Mouse (Mus musculus): Measurements from ENCODE around the gene Dusp12. TPM values are rescaled to one million over a fixed set of nuclear protein-coding genes. Genes with fewer than 3 reads are reported as not detected.

The Dusp12 gene
- total RNA-seq, 2 experiments from 2014 or later = 4.0 to 4.1 TPM

DNA sequence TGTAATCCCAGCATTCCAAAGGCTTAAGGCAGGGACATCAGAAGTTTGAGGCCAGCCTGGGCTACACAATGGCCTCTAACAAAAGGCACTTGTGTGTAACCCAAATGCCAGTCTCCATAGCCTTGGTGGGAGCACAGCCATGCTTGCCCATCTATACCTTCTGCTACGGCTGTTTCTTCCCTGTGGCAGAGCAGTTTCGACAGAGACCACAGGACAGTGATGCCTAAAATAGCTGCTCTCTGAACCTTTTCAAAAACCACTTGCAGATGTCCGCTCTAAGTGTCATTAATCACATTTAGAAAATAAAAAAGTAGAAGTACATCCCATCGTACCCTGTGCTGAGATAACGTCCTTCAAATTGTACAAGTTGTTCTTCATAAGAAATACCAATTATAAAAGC lies 19.9 kb downstream of the Dusp12 start:
- H3K4me3 ChIP-seq = no peak overlapping the region
- TF ChIP-seq CTCF (IDR thresholded peaks at IDR 0.05) = no peak
- no peak overlapping the region for H3K27ac ChIP-seq

DNA sequence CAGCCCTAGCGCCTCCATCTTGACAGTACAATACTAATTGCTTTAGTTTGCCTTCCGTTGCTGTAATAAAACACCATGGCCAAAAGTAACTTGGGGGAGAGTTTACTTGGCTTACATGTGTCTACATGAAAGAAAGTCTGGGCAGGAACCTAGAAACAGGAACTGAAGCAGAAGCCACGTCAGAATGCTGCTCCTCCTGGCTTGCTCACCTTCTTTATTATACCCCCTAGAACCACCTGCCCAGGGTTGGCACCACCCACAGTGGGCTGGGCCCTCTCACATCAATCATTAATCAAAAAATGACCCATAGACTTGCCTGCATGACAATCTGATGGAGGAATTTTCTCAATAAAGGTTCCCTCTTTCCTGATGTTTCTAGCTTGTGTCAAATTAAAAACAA lies 20.6 kb downstream of the Dusp12 start:
- no peak overlapping the region for H3K4me3 ChIP-seq
- TF ChIP-seq CTCF (IDR thresholded peaks at IDR 0.05) = no peak
- intact Hi-C loops (cut with DNase I) = no loop called here
- DNase-seq = no peak
- no peak overlapping the region for H3K27ac ChIP-seq

More for the DNA sequence above, 19.9 kb downstream of the Dusp12 start:
- no peak for DNase-seq
- intact Hi-C loops (cut with DNase I) = no loop called here

DNA sequence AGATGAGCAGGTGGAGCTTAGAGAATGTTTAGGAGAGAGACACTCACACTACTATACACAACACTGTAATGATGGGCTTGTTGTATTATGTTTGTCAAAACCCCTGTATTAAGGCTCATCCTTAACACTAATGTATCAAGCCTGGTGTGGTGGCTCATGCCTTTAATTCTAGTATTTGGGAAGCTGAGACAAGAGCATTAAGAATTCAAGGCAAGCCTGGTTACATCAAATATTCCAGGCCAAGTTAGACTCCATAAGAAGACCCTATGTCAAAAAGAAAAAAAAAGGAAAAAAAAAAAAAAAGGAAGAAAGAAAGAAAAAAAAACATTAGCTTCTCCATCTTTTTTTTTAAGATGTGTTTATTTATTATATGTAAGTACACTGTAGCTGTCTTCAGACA lies 21.1 kb downstream of the Dusp12 start:
- H3K4me3 ChIP-seq = no peak overlapping the region
- TF ChIP-seq CTCF (IDR thresholded peaks at IDR 0.05) = no peak
- DNase-seq = no peak
- H3K27ac ChIP-seq = no peak overlapping the region
- intact Hi-C loops (cut with DNase I) = no loop called here

DNA sequence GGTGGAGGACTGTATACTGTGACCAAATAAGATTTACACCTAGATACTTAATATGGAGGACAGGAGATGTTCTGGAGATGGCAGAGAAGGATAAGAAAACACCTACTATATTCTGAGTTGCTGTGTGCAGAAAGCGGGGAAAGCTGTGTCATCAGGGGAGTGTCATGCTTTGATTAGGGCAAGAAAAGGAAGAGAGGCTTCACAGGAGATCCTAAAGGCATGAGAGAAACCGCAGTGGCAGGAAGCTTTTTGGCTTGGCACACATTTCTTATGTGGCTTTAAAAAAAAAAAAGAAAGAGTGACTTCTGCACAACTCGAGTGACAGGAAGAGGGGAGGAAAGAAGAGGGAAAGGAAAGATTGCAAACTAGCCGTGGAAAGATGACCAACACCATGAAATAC lies 22.3 kb downstream of the Dusp12 start:
- intact Hi-C loops (cut with DNase I) = no loop called here
- no peak for TF ChIP-seq CTCF (IDR thresholded peaks at IDR 0.05)
- DNase-seq = no peak
- Histone ChIP-seq H3K27ac (no peak overlapping the region), H3K4me3 (no peak overlapping the region)

DNA sequence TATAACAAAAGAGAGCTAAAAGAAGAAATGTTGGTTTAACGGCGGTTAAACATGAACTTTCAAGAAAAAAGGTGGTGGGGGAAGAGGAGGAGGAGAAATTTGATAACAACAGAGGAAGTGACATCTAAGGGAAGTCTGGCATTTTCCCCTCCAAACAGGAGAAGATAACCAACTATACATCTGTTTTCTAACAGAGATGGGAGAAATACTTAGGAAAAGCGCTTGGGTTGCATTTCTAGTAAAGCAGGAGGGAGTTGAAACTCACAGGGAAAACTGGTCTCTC lies 23.0 kb downstream of the Dusp12 start:
- TF ChIP-seq CTCF (IDR thresholded peaks at IDR 0.05) = no peak
- no peak for DNase-seq
- Histone ChIP-seq H3K4me3 (no peak overlapping the region), H3K27ac (no peak overlapping the region)
- intact Hi-C loops (cut with DNase I) = no loop called here

DNA sequence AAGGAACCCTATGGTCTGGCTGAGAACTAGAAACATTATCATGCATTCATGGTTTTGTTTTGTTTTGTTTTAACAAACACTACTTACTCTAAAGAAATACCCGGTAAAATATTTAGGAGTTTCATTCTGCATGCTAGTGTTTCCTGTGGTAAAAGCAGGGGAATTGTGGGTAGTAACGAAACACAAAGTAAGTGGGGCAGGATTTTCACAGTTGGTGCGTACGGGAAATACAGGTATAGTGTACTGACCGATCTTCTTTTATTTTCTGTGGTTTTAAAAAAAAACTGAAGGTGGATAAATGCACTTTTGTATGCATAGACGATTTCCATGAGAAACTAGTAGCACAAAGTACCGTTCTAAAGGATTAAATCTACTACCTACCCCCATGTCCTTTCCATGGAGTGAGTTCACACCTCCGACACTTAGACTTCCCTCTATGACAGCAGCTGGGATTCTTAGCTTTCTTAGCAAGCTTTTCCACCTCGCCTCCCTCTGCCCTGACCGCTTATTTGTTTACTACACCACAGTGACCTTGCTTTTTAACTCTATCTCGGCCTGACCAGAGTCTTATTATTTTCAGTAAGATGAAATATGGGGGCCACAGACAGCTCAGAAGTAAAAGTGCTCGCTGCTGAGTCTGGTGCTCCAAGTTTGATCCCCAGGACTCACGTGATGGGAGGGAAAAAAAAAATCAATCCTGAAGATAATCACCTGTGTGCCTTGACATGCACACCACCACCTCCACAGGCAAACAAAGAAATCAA lies 23.5 kb downstream of the Dusp12 start:
- no peak overlapping the region for H3K27ac ChIP-seq
- no peak for TF ChIP-seq CTCF (IDR thresholded peaks at IDR 0.05)
- intact Hi-C loops (cut with DNase I) = no loop called here
- DNase-seq = no peak
- H3K4me3 ChIP-seq = no peak overlapping the region

DNA sequence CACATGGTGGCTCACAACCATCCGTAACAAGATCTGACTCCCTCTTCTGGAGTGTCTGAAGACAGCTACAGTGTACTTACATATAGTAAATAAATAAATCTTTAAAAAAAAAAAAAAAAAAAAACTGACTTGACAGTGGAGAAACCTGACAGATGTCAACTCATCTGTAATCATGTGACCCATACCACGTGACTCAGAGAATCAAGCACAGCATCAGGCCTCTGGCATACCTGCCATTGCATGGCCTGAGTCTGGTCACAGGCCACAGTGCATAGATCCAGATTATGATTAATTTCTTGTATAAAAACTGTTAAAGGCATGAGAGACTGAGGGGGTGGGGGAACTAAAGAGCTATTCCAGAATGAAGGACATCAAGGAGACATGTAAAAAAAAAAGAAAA lies 26.5 kb downstream of the Dusp12 start:
- no peak for DNase-seq
- no peak for TF ChIP-seq CTCF (IDR thresholded peaks at IDR 0.05)
- Histone ChIP-seq H3K27ac (no peak overlapping the region), H3K4me3 (no peak overlapping the region)
- intact Hi-C loops (cut with DNase I) = no loop called here

DNA sequence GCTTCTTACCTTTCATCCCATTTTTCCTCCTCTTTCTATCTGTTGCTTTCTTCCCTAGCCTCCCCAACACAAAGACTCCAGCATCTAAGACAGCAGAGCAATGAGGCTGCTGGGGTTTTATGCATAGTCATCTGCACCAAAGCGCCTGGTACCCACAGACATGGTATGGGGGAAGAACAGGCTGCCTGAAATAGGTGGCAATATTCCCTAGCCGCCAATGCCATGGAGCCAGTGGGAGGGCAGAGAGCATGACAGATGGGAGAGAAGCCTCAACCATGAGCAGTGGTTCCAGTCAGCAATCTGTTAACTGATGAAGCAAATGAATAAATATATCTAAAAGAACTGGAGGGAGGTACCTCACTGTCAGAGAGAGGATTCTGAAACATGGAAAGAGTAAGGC lies 28.0 kb downstream of the Dusp12 start:
- no peak for DNase-seq
- H3K27ac ChIP-seq = no peak overlapping the region
- intact Hi-C loops (cut with DNase I) = no loop called here
- H3K4me3 ChIP-seq = no peak overlapping the region
- TF ChIP-seq CTCF (IDR thresholded peaks at IDR 0.05) = no peak

DNA sequence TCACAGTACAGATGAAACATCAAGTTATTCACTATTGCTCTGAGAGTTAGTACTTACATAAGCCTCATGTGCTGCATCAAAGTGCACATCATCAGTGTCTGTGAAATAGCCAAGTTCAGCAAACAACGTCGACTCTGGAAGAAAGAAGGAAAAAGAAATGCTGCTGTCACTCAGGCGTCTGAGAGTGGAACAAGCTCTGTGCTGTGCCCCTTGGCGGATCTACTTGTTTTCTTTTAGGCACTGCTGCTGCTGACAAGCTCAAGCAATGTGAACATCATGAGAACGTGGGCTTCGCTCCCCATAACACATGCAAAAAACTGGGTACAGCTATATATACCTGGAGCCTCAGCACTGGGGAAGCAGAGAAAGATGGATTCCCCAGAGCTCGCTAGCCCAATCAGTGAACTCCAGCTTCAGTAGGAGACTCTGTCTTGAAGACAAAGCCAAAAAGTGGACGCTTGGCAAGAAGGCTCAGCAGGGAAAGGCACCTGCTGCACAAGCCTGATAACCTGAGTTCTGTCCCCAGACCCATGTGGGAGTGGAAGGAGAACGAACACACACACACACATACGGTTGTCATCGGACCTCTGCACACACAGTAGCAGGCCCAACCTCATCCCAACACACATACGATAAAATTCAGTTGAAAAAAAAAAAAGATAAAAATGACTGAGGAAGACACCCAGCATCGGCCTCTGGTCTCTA lies 30.1 kb downstream of the Dusp12 start:
- no peak overlapping the region for H3K27ac ChIP-seq
- intact Hi-C loops (cut with DNase I) = no loop called here
- H3K4me3 ChIP-seq = no peak overlapping the region
- DNase-seq = no peak
- TF ChIP-seq CTCF (IDR thresholded peaks at IDR 0.05) = no peak

DNA sequence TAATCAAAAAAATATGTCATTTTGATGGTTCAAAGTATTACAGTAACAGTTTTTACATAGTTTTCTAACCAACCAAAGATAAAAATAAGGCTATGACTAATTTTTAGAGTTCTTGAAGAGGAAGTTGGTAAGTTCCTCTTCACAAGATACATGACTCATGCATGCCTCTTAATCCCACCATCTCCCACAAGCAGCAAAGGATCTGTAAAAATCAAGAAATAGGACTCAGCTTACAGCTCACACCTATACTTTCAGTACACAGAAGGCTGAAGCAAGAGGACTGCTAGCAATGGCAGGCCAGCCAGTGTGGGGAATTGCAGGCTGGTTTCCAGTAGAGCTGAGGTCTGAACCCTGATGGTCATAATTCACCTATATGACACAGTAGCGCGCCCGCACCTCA lies 31.7 kb downstream of the Dusp12 start:
- intact Hi-C loops (cut with DNase I) = no loop called here
- no peak for TF ChIP-seq CTCF (IDR thresholded peaks at IDR 0.05)
- H3K4me3 ChIP-seq = no peak overlapping the region
- no peak for DNase-seq
- no peak overlapping the region for H3K27ac ChIP-seq

DNA sequence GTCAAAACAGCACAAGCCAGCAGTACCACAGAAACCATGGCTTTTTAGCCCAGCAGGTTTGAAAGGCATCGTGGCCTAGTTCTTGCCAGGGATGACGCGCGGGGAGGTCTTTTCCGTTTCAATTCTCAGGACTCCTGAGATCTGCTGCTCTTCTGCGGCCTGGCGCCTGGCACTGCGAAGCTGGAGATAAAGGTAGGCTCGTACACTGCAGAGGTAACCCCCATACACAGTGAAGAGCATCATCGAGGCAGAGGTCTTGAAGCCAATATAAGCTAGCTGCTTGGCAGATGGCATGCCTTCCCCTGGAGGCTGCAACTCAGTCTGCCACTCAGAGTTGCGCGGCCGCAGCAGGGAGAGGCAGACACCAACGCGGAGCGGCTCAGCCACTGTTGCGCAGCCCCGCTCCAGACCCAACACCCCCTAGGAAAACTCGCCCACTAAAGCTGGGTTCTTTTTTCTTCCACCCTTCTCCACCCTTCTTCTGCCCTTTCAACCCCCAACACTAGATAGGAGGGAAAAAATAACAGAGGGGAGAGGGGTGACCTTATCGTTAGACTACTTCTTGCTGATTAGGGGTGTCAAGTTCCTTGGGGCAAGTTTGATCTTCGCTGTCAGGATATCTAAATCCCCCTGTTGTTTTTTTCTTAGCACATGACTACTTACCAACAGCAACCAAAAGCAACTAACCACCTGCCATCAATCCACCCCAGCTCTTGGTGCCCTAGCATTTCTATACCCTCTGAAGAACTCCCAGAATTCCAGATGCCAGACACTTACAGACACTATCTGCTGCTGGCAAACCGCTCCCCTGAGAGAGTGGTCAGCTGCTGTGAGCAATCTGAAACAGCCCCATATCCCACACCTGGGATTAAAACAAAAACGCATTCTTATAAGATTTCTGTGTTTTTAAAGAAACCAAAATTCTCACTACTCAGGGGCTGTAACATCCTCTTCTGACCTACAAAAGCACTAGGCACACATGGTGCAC lies 34.4 kb downstream of the Dusp12 start:
- DNase-seq = no peak
- intact Hi-C loops (cut with DNase I) = no loop called here
- TF ChIP-seq CTCF (IDR thresholded peaks at IDR 0.05) = no peak
- Histone ChIP-seq H3K4me3 (no peak overlapping the region), H3K27ac (no peak overlapping the region)

DNA sequence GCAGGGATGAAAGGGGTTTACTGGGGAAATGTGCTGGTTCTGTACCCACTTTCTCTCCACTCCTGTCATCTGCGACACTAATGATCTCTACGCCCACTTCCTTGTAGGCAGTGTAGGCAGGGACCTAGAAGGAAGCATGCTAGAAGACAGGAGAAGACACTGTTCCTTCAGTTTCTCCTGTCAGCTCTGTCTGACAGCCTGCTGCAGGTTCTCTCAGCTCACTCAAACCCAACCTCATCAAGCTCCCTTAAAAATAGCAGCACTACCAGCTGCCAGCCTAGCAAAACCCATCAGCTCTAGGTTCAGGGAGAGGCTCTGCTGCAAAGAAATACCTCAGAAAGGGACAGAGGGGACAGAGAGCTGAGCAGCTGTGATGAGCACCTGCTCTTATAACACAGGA lies 35.3 kb downstream of the Dusp12 start:
- Histone ChIP-seq H3K27ac (no peak overlapping the region), H3K4me3 (no peak overlapping the region)
- TF ChIP-seq CTCF (IDR thresholded peaks at IDR 0.05) = no peak
- DNase-seq = no peak
- intact Hi-C loops (cut with DNase I) = no loop called here
